Mouse (Mus musculus): ENCODE data around the gene Gm20388. TPM values are rescaled to one million over a fixed set of nuclear protein-coding genes. Genes with fewer than 3 reads are reported as not detected.

Gm20388 gene
- polyA plus RNA-seq, 1 experiment from 2014 or later = not detected

DNA sequence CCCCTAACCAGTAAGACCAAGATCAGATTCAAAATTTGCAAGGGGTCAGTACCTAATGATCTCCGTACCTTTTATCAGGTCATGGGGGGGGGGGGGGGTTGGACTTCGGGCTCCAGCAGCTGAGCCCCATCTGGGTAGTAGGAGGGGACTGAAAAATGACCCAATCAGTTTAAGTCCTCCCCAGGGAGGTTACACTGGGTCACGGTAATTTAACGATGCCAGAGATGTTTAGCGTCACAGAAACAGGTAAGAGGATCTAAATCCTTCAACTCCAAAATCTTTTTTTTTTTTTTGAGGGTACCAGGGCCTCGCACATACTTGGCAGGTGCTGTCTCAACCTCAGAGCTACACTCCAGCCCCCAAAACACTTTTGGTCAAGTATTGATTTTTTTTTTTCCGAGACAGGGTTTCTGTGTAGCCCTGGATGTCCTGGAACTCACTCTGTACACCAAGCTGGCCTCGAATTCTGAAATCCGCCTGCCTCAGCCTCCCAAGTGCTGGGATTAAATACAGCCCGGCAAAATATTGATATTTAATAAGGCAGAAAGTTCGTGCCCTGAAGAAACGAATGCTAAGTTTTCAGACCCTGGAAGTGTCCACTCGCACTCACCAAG lies 2465.2 kb downstream of the Gm20388 start:
- H3K4me3 ChIP-seq = peak overlapping the region; percentile 95
- H3K36me3 ChIP-seq = peaks cover 28% of the 10 kb centered on the region
- H3K9ac ChIP-seq = peak overlapping the region; percentile 74
- WGBS = 23% methylated on average over 13 of the region's 13 CpGs
- peak overlapping the region; percentile 93 for H3K4me2 ChIP-seq
- peak overlapping the region; percentile 94 for H3K27ac ChIP-seq (replicated peaks)
- no peak for ATAC-seq (ENCODE audit: extremely low read depth, insufficient number of reproducible peaks, low FRiP score, low TSS enrichment)
- peaks cover 25% of the 10 kb centered on the region for H3K4me1 ChIP-seq
- no peaks in the 10 kb centered on the region for H3K27me3 ChIP-seq (replicated peaks)
- H3K9me3 ChIP-seq = no peaks in the 10 kb centered on the region

DNA sequence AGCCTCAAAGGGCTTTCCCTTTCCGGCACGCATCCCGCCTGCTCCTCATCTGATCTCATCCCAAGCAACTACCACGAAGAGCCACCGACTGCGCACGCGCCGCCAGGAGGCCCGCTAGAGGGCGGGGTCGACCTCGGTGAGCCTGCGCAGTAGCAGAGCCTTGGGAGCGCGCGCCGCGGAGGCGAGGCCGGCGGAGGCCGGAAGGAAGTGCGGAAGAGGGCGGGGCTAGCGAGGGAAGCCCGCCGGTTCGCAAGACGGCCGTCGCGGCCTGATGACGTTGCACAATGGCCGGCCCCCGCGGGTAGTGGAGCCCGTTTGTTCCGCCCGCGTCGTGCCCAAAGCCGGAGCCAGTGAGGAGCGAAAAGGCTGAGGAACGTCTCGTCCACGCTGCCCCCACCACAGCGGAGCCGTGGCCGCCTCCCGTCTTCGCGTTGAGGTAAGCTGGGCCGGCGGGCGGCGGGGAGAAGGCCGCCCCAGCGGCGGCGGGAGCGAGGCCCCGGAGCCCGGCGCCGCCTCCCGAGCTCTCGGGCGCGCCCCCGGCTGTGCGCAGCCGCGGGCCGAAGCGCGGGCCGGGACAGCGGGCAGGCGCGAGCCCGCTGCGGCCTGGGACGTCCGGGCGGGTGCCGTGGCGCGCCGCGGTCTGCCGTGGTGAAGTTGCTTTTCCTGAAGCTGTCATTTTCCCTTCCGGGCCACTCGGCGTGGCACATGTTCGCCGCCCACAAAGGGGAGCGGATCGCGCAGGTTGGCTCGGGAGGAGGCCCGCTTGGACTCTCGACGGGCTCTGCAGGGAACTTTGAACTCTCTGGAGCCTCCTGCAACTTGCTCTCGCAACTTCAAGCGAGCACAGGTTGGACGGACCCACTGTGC lies 2466.0 kb downstream of the Gm20388 start, which contains the start of gene Zc3h18:
Gene Zc3h18 (plus strand): TSS at position 245 of the 867 bp plus-strand sequence.
- Histone ChIP-seq H3K27me3 (replicated peaks) (no peaks in the 10 kb centered on the region), H3K27ac (replicated peaks) (peak within 1 kb of the TSS; percentile 94), H3K9me3 (no peaks in the 10 kb centered on the region), H3K36me3 (peaks cover 32% of the 10 kb centered on the region), H3K4me2 (peak within 1 kb of the TSS; percentile 93), H3K4me3 (peak within 1 kb of the TSS; percentile 95), H3K9ac (peak within 1 kb of the TSS; percentile 95), H3K4me1 (peaks cover 28% of the 10 kb centered on the region)
- ATAC-seq (ENCODE audit: extremely low read depth, insufficient number of reproducible peaks, low FRiP score, low TSS enrichment) = peak; percentile 93
- under 1% methylated on average over 101 of the region's 107 CpGs for WGBS

DNA sequence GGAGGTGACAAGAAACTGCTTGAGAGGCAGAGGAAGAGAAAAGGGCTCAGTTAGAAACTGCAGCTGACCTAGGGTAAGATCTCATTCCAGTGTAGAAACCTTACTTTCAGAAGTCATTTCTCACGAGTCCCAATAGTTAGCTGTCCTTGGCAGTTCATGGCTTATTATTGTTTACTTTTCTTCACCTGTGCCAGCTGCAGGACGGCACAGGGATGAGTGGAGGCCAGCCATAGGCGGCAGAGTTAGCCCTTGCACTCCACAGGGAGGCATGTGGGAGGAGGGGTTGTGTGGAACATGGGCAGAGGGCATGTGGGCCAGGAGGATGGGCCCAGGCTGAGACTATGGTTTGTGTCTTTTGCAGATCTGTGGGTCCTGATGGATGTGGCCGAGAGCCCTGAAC lies 2472.4 kb downstream of the Gm20388 start:
- Histone ChIP-seq H3K4me3 (no peak overlapping the region), H3K4me1 (peaks cover 10% of the 10 kb centered on the region), H3K9me3 (no peaks in the 10 kb centered on the region), H3K27me3 (replicated peaks) (no peaks in the 10 kb centered on the region), H3K36me3 (peaks cover 85% of the 10 kb centered on the region), H3K9ac (no peak overlapping the region), H3K4me2 (no peak overlapping the region), H3K27ac (replicated peaks) (no peak overlapping the region)
- no peak; the same call in 1 of the 2 replicates for ATAC-seq (ENCODE audit: extremely low read depth, insufficient number of reproducible peaks, low FRiP score, low TSS enrichment)
- WGBS = 85% methylated on average over 4 of the region's 4 CpGs

DNA sequence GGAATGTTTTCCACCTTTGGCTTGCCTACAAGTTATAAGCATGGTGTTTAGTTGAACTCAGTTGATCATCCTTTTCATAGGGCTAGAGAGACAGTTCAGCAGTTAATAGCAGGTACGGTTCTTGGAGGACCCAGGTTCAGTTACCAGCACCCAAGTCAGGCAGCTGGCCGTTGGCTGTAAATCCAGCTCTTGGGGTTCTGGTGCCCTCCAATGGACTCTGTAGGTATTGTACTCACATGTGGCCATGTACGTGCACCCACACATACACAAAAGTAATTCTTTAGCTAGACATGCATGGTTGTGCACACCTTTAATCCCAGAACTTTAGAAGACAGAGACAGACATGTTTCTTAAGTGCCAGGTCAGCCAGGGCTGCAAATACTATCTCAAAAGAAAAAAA lies 2478.7 kb downstream of the Gm20388 start:
- Histone ChIP-seq H3K4me3 (no peak overlapping the region), H3K27me3 (replicated peaks) (no peaks in the 10 kb centered on the region), H3K9ac (no peak overlapping the region), H3K27ac (replicated peaks) (no peak overlapping the region), H3K9me3 (peaks cover 4% of the 10 kb centered on the region; the same call in 1 of the 2 replicates), H3K36me3 (peaks cover 97% of the 10 kb centered on the region), H3K4me1 (no peaks in the 10 kb centered on the region), H3K4me2 (no peak overlapping the region)
- 88% methylated on average over 3 of the region's 3 CpGs for WGBS
- ATAC-seq (ENCODE audit: extremely low read depth, insufficient number of reproducible peaks, low FRiP score, low TSS enrichment) = no peak

DNA sequence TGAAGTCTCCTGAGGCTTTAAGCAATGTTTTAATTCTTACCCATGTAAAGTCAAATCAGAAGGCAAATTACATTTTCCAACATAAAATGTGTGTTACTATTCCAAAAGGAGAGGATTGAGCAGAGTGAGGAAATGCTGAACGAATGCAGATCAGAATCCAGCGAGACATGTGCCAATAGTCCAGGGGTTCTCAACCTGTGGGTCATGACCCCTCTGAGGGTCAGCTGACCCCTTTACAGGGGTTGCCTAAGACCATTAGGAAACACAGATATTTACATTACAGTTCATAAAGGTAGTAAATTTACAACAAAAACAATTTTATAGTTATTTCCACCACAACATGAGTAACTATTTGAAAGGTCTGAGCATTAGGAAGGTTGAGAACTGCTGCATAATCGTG lies 2480.1 kb downstream of the Gm20388 start:
- H3K9ac ChIP-seq = no peak overlapping the region
- ATAC-seq (ENCODE audit: extremely low read depth, insufficient number of reproducible peaks, low FRiP score, low TSS enrichment) = no peak
- no peaks in the 10 kb centered on the region for H3K4me1 ChIP-seq
- no peaks in the 10 kb centered on the region for H3K27me3 ChIP-seq (replicated peaks)
- H3K4me2 ChIP-seq = no peak overlapping the region
- H3K36me3 ChIP-seq = peaks cover 97% of the 10 kb centered on the region
- H3K9me3 ChIP-seq = peaks cover 4% of the 10 kb centered on the region; the same call in 1 of the 2 replicates
- H3K27ac ChIP-seq (replicated peaks) = no peak overlapping the region
- WGBS = 86% methylated on average over 3 of the region's 3 CpGs
- no peak overlapping the region for H3K4me3 ChIP-seq

DNA sequence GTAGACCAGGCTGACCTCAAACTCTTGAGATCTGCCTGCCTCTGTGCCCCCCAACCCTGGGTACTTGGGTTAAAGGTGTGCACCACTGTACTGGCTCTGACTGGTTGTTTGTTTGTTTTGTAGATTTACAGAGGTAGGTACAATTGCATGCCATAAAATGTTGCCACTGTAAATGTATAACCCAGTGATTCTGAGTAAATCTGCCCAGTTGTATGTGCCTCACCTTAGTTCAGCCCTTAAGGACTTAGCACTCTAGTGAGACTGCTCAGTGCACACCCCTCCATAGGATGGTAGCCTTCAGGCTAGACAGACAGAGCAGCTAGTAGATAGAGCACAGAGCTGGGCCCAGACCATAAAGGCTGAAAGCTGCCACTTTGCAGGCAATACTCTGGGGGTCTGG lies 2483.1 kb downstream of the Gm20388 start:
- Histone ChIP-seq H3K36me3 (peaks cover 93% of the 10 kb centered on the region), H3K9ac (no peak overlapping the region), H3K4me3 (no peak overlapping the region), H3K4me2 (no peak overlapping the region), H3K27ac (replicated peaks) (no peak overlapping the region), H3K27me3 (replicated peaks) (no peaks in the 10 kb centered on the region), H3K9me3 (peaks cover 4% of the 10 kb centered on the region; the same call in 1 of the 2 replicates), H3K4me1 (no peaks in the 10 kb centered on the region)
- ATAC-seq (ENCODE audit: extremely low read depth, insufficient number of reproducible peaks, low FRiP score, low TSS enrichment) = no peak

DNA sequence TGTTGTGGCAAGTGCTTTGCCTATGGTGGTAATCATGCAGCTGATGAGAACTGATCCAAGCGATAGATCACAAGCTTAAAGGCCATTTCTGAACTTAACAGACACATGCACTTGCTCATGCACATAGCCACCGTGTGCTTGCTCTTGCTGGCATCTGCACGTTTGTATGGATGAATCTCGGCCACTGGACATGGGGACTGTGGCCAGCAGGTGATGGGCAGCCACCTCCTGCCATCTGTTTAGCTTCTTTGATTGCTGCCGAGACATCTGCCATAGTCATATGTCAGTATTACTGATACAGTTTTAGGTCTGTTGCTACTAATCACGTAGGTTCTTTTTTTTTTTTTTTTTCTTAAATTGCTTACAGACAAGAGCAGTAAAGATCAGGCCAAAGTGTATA lies 2484.7 kb downstream of the Gm20388 start:
- H3K27ac ChIP-seq (replicated peaks) = no peak overlapping the region
- 83% methylated on average over 6 of the region's 6 CpGs for WGBS
- no peak overlapping the region for H3K4me3 ChIP-seq

DNA sequence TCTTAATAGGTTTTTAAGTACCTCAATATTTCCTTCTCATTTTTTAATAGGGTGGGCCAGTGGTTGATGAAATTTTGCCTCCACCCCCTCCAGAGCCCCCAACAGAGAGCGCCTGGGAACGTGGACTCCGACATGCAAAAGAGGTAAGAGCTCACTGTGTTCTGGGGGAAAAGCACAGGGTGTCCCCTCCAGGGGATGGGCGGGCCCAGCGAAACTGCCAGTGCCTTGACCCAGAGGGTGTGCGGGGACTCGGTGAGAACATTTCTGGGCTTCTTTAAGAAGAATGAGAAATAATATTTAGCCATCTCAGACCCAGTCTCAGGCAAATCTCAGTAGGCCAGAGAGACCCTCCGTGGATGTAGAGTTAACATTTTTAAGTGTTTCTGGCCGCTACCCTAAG lies 2487.5 kb downstream of the Gm20388 start:
- Histone ChIP-seq H3K27ac (replicated peaks) (no peak overlapping the region), H3K36me3 (peaks cover 96% of the 10 kb centered on the region), H3K9ac (no peak overlapping the region), H3K4me3 (no peak overlapping the region), H3K4me1 (no peaks in the 10 kb centered on the region), H3K27me3 (replicated peaks) (no peaks in the 10 kb centered on the region), H3K4me2 (no peak overlapping the region), H3K9me3 (no peaks in the 10 kb centered on the region)
- ATAC-seq (ENCODE audit: extremely low read depth, insufficient number of reproducible peaks, low FRiP score, low TSS enrichment) = no peak; the same call in 1 of the 2 replicates
- 89% methylated on average over 9 of the region's 9 CpGs for WGBS

More for the DNA sequence above, 2484.7 kb downstream of the Gm20388 start:
- H3K27me3 ChIP-seq (replicated peaks) = no peaks in the 10 kb centered on the region
- peaks cover 94% of the 10 kb centered on the region for H3K36me3 ChIP-seq
- no peak for ATAC-seq (ENCODE audit: extremely low read depth, insufficient number of reproducible peaks, low FRiP score, low TSS enrichment)
- no peak overlapping the region for H3K4me2 ChIP-seq
- no peak overlapping the region for H3K9ac ChIP-seq
- H3K4me1 ChIP-seq = no peaks in the 10 kb centered on the region
- no peaks in the 10 kb centered on the region for H3K9me3 ChIP-seq

DNA sequence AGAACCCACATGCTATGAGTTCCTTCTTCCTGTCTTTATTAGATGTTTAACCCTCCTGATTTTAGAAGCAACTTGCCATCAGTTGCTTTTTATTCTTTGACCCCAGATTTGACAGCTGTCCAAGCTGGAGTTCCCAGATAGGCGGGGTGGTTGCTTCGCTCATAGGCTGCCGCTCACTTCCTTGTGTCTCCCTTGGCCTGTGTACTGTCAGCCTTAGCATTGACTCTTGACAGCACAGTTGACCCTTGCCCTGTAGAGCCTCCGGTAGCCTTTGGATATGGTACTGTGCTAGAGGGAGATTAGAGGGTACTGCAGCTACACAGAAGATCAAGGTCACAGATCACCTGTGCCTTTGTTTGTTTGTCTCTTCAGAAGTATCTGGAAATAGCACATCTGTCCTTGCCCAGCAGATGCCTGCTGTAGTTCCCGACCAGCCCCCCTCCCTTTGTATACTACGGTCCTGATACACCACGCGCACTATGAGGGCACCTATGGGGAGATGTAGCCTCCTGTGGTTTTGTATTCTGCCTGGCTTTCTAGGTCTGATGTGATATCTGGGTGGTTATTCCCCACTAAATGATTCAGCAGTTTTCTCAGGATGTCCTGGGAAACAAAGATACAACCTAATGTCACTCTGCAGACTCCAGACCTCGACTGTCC lies 2494.6 kb downstream of the Gm20388 start:
- Histone ChIP-seq H3K36me3 (peaks cover 99% of the 10 kb centered on the region), H3K9me3 (no peaks in the 10 kb centered on the region), H3K4me1 (peaks cover 8% of the 10 kb centered on the region), H3K27me3 (replicated peaks) (no peaks in the 10 kb centered on the region), H3K9ac (no peak overlapping the region), H3K27ac (replicated peaks) (peak overlapping the region; percentile 33; the same call in 1 of the 2 replicates), H3K4me2 (no peak overlapping the region), H3K4me3 (no peak overlapping the region)
- ATAC-seq (ENCODE audit: extremely low read depth, insufficient number of reproducible peaks, low FRiP score, low TSS enrichment) = no peak
- whole genome bisulfite sequencing = 51% methylated on average over 9 of the region's 9 CpGs

DNA sequence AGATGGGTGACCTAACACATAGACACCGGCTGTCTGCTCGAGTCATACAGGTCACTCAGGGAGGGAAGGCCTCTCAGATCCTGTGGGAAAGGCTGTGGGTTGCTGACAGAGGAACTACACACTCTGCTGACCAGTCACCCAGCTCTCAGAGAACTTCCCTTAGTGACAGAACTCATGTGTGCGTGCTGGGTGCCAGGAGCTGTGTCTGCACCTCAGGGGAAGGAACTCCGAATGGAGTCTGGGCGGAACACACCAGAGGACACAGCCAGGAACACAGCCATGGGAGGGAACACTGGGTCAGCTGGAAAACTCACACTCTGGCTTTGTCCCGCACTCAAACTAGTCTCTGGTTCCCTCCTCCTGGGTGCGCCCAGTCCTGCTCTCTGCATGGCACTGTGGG lies 2497.0 kb downstream of the Gm20388 start:
- Histone ChIP-seq H3K4me1 (peaks cover 8% of the 10 kb centered on the region), H3K4me2 (no peak overlapping the region), H3K36me3 (peaks cover 99% of the 10 kb centered on the region), H3K9me3 (no peaks in the 10 kb centered on the region), H3K9ac (no peak overlapping the region), H3K27me3 (replicated peaks) (no peaks in the 10 kb centered on the region), H3K4me3 (no peak overlapping the region), H3K27ac (replicated peaks) (no peak overlapping the region)
- WGBS = 87% methylated on average over 7 of the region's 7 CpGs
- ATAC-seq (ENCODE audit: extremely low read depth, insufficient number of reproducible peaks, low FRiP score, low TSS enrichment) = no peak

DNA sequence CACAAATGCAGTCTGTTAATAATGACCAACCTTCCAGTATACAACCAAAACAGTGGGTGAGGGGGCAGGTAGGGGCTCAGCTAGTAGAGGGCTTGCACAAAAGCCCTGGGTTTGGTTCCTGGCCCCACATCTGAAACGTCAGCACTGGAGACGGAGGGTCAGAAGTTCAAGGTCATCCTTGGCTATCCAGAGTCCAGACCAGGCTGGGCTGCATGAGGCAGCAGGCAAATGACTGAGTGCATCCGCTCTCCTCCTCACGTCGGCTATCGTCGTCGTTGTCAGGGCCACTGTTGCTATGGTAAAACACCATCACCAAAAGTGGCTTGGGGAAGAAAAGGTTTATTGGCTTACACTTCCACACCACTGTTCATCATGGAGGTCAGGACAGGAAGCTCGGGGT lies 2503.7 kb downstream of the Gm20388 start:
- Histone ChIP-seq H3K4me1 (no peaks in the 10 kb centered on the region), H3K9ac (no peak overlapping the region), H3K9me3 (no peaks in the 10 kb centered on the region), H3K27ac (replicated peaks) (no peak overlapping the region), H3K27me3 (replicated peaks) (no peaks in the 10 kb centered on the region), H3K4me3 (no peak overlapping the region), H3K36me3 (peaks cover 95% of the 10 kb centered on the region), H3K4me2 (no peak overlapping the region)
- no peak for ATAC-seq (ENCODE audit: extremely low read depth, insufficient number of reproducible peaks, low FRiP score, low TSS enrichment)
- 72% methylated on average over 9 of the region's 9 CpGs for WGBS

All from heart, embryonic 13.5 days (tissue).